Mouse (Mus musculus) embryonic fibroblast, embryonic 13.5 days (primary cell): ENCODE results near the gene Tas2r120. TPM values are rescaled to one million over a fixed set of nuclear protein-coding genes. Genes with fewer than 3 reads are reported as not detected.
"Not testable (repeated sequence)": the region's sequence is repeated elsewhere in the genome, so short reads cannot be mapped to it uniquely, and the experiment has no call there.

ENCODE experiments used
- H3K27ac ChIP-seq: 2 replicates; pipeline ENCODE4 v1.5.1; 2012; ENCODE audit warnings: low read length, control low read depth, inconsistent platforms; ENCODE audit not compliant: insufficient read depth
- H3K4me1 ChIP-seq: 2 replicates; pipeline ENCODE4 v1.6.1; 2011; ENCODE audit warnings: low read length; ENCODE audit not compliant: control insufficient read depth, insufficient read depth
- H3K4me3 ChIP-seq: 2 replicates; pipeline ENCODE4 v1.5.1; 2011; ENCODE audit warnings: mild to moderate bottlenecking, control low read depth, low read length; ENCODE audit not compliant: insufficient read depth
- CTCF ChIP-seq: IDR thresholded peaks from 2 replicates; pipeline ENCODE4 v1.5.1; 2011; ENCODE audit warnings: mild to moderate bottlenecking, control low read depth, low read length, moderate library complexity, borderline replicate concordance; ENCODE audit not compliant: insufficient read depth
- POLR2A ChIP-seq: IDR thresholded peaks from 2 replicates; pipeline ENCODE4 v1.6.1; 2011; ENCODE audit warnings: low read depth, mild to moderate bottlenecking, control low read depth, low read length, moderate library complexity
- polyA plus RNA-seq: library from polyadenylated mRNA; stranded (reverse); fragments of >200 nt; gene quantifications from 2 replicates; pipeline ENCODE4 v1.2.4, GENCODE M21; 2011; ENCODE audit warnings: low read depth; ENCODE audit not compliant: missing spikeins, insufficient read length

The Tas2r120 gene
- not detected in 2 replicates for polyA plus RNA-seq

DNA sequence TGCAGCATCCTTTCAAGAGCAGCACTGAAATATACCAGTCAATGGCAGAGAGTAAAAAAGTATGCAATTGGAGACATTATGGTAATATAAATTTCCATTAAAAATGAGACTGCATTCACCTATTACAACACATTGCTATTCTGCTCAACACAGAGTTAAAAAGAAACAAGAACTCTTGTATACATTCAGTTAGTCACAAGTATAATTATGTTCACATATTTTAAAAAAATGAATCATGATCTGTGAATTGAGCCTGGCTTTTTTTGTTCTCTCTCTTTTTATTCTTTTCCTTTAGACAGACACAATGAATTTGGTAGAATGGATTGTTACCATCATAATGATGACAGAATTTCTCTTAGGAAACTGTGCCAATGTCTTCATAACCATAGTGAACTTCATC lies at the start of gene Tas2r120:
Gene Tas2r120 (plus strand): TSS at position 301 of the 400 bp plus-strand sequence.
- no peak within 1 kb of the TSS for H3K27ac ChIP-seq
- H3K4me3 ChIP-seq, result no peak within 1 kb of the TSS
- TF ChIP-seq CTCF (no peak), POLR2A (no peak)
- no peaks in the 10 kb centered on the region for H3K4me1 ChIP-seq

DNA sequence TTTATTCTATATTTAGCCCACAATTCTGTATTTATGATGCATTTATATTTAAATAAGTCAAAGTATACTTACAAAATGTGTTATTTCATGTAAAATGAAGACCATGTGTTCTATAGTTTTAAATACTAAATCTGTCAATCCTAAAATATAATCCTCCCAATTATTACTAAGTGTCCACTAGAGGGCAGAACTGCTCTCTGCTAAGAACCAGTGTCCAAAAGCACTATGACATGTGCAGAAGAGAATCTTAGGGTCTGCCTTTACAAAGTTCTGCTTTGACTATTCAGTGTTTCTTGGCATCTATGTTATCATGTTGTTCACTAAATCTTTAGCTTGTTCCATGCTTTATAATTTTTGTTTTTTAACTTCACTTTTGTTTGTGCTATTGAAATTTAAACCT lies 7.4 kb upstream of the Tas2r120 start:
- TF ChIP-seq POLR2A, result no peak
- Histone ChIP-seq H3K27ac (no peak overlapping the region), H3K4me3 (no peak overlapping the region), H3K4me1 (no peaks in the 10 kb centered on the region)

- no peak within 1 kb of the TSS for H3K4me3 ChIP-seq
- H3K4me1 ChIP-seq, result no peaks in the 10 kb centered on the region
- no peak within 1 kb of the TSS for H3K27ac ChIP-seq
- no peak for TF ChIP-seq POLR2A
- TF ChIP-seq CTCF, result no peak
These were observed 5.3 kb upstream of the Tas2r120 start, which contains the start of gene A630073D07Rik for GRCm38 (mm10) chr6:132651426-132651825. A630073D07Rik (minus strand) TSS chr6:132651526.

GRCm38 (mm10) chr6:132691596-132691995 lies 34.8 kb downstream of the Tas2r120 start:
- not testable (repeated sequence) for H3K27ac ChIP-seq, H3K4me1 ChIP-seq, H3K4me3 ChIP-seq

- Histone ChIP-seq H3K27ac (no peak within 1 kb of the TSS), H3K4me3 (no peak within 1 kb of the TSS), H3K4me1 (no peaks in the 10 kb centered on the region)
- TF ChIP-seq POLR2A, result no peak
These were observed 44.2 kb downstream of the Tas2r120 start, which contains the start of gene Tas2r121 for GRCm38 (mm10) chr6:132700907-132701306. Tas2r121 (minus strand) TSS chr6:132701007.

Other genes starting within 250 kb of the Tas2r120 start
- gene Prh1, start 87.1 kb upstream of the Tas2r120 start, polyA plus RNA-seq, result not detected in 2 replicates
- gene Prp2, start 61.0 kb upstream of the Tas2r120 start, polyA plus RNA-seq, result not detected in 2 replicates
- not detected in 2 replicates for gene A630073D07Rik, start 5.4 kb upstream of the Tas2r120 start, polyA plus RNA-seq
- not detected in 2 replicates for gene Tas2r121, start 44.1 kb downstream of the Tas2r120 start, polyA plus RNA-seq
- gene Tas2r122, start 55.0 kb downstream of the Tas2r120 start, polyA plus RNA-seq, result not detected in 2 replicates
- gene Tas2r115, start 81.1 kb downstream of the Tas2r120 start, polyA plus RNA-seq, result not detected in 2 replicates
- gene Tas2r124, start 97.8 kb downstream of the Tas2r120 start, polyA plus RNA-seq, result not detected in 2 replicates
- gene Tas2r102, start 105.2 kb downstream of the Tas2r120 start, polyA plus RNA-seq, result not detected in 2 replicates
- gene Tas2r136, start 121.2 kb downstream of the Tas2r120 start, polyA plus RNA-seq, result not detected in 2 replicates
- gene Tas2r117, start 145.9 kb downstream of the Tas2r120 start, polyA plus RNA-seq, result not detected in 2 replicates
- not detected in 2 replicates for gene Tas2r123, start 190.2 kb downstream of the Tas2r120 start, polyA plus RNA-seq
- not detected in 2 replicates for gene Tas2r116, start 198.5 kb downstream of the Tas2r120 start, polyA plus RNA-seq
- not detected in 2 replicates for gene Tas2r110, start 211.1 kb downstream of the Tas2r120 start, polyA plus RNA-seq
- not detected in 2 replicates for gene Tas2r113, start 236.1 kb downstream of the Tas2r120 start, polyA plus RNA-seq